In the genomic region with DNA sequence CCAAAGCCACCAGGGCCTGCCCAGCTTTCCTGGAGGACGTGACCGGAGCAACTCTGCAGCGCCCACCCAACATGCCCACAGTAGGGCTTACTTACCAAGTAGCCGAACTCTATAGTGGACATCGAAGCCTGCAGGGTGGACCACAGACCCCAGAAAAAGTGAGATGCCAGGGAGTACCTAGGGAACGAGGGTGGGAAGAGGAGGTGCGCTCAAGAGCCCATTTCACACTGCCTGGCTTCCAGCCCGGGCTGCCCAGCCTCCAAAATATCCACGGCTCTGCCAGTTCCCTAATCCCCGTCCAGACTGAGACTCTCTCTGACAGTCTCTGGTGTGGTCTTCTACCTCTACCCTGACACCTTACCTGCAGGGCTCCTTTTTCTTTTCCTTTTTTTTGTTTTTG, we compare ENCODE assay signal across 30 mouse cellular contexts. TPM values are rescaled to one million over a fixed set of nuclear protein-coding genes. Genes with fewer than 3 reads are reported as not detected.
DNase-seq lines count a peak whose midpoint lies in the region; ATAC-seq and TF ChIP-seq lines count a peak whose summit lies in the region.
"Had no signal": no experiment of that assay in that cellular context is flagged by ENCODE, and none has a peak within 500 bp of the region (broad histone marks: within the 10 kb centered on the region; RNA-seq: fewer than 3 reads in every experiment).

No protein-coding gene starts in this region.

- TF ChIP-seq CTCF in E14TG2a.4 (conservative IDR thresholded peaks at IDR 0.05; ENCODE audit: low read length): no peak
- no peak for TF ChIP-seq CTCF in heart, adult 2 months (IDR thresholded peaks at IDR 0.05)

- no peak for ATAC-seq in heart, embryonic 16.5 days (replicated peaks; ENCODE audit: extremely low read depth, insufficient read depth, low FRiP score)
- ATAC-seq: forebrain, embryonic 15.5 days had no signal

- intact Hi-C loops in heart, adult 2 months (cut with DNase I): no loop called here

- peak overlapping the region; percentile 17; the same call in 1 of the 2 replicates for H3K4me3 ChIP-seq in E14TG2a.4 (replicated peaks; ENCODE audit: low read length)
- H3K4me3 ChIP-seq in heart, adult 2 months: no peak overlapping the region; the same call in 1 of the 2 replicates
- no peak overlapping the region for H3K4me3 ChIP-seq in heart, embryonic 16.5 days (ENCODE audit: low read length)
- H3K4me3 ChIP-seq in forebrain, embryonic 10.5 days: no peak overlapping the region
- H3K4me3 ChIP-seq: embryonic facial prominence, embryonic 12.5 days; erythroblast, embryonic 14.5 days; forebrain, embryonic 15.5 days; layer of hippocampus, adult 2 months; lung, embryonic 15.5 days; midbrain, embryonic 10.5 days had no signal

- TF ChIP-seq POLR2A in heart, adult 2 months (IDR thresholded peaks at IDR 0.05; ENCODE audit: insufficient read depth, low read depth, low read length): no peak

- peaks cover 18% of the 10 kb centered on the region; the same call in 1 of the 2 replicates for H3K27me3 ChIP-seq in E14TG2a.4 (ENCODE audit: insufficient read depth, low read length)
- H3K27me3 ChIP-seq in heart, adult 2 months (ENCODE audit: control insufficient read depth, insufficient read depth, low read length): no peaks in the 10 kb centered on the region
- H3K27me3 ChIP-seq in heart, embryonic 16.5 days (ENCODE audit: control insufficient read depth, insufficient read depth, low read length): no peaks in the 10 kb centered on the region
- H3K27me3 ChIP-seq in forebrain, embryonic 10.5 days (ENCODE audit: poor library complexity, severe bottlenecking): 0 out of 2 replicates have a peak, but pooled peaks cover 5% of the 10 kb centered on the region
- H3K27me3 ChIP-seq: forebrain, embryonic 15.5 days; lung, embryonic 15.5 days had no signal

- no peak for TF ChIP-seq EP300 in heart, adult 2 months (IDR thresholded peaks at IDR 0.05; ENCODE audit: insufficient read depth, low read depth, low read length)

- no peaks in the 10 kb centered on the region for H3K9me3 ChIP-seq in E14TG2a.4 (ENCODE audit: low read length)
- no peaks in the 10 kb centered on the region for H3K9me3 ChIP-seq in heart, embryonic 16.5 days (replicated peaks; ENCODE audit: control insufficient read depth, low read length)
- H3K9me3 ChIP-seq in forebrain, embryonic 10.5 days: no peaks in the 10 kb centered on the region
- H3K9me3 ChIP-seq: embryonic facial prominence, embryonic 12.5 days; forebrain, embryonic 15.5 days; lung, embryonic 15.5 days; midbrain, embryonic 10.5 days had no signal

- no peak overlapping the region for H3K9ac ChIP-seq in heart, adult 2 months (ENCODE audit: low read depth, low read length)
- H3K9ac ChIP-seq in heart, embryonic 16.5 days (ENCODE audit: low read length): peak overlapping the region; percentile 64
- H3K9ac ChIP-seq: embryonic facial prominence, embryonic 12.5 days; forebrain, embryonic 15.5 days; liver, embryonic 14.5 days; lung, embryonic 15.5 days had no signal

- WGBS in heart, adult 2 months: 69% methylated on average over 10 of the region's 10 CpGs
- 74% methylated on average over 10 of the region's 10 CpGs for WGBS in heart, embryonic 16.5 days
- 89% methylated on average over 10 of the region's 10 CpGs for WGBS in forebrain, embryonic 10.5 days

- DNase-seq in cerebellum, adult 9-11 months: peak; percentile 34
- no peak for DNase-seq in cerebellum, postnatal 10 days
- DNase-seq in heart, adult 2 months: peak; percentile 60 to 62
- no peak for DNase-seq in layer of hippocampus, adult 18-20 months (ENCODE audit: low spot score in 2 of 2)
- no peak for DNase-seq in layer of hippocampus, adult 11-12 months (ENCODE audit: low spot score)
- DNase-seq in forebrain, embryonic 10.5 days (ENCODE audit: extremely low spot score, low spot score): no peak
- DNase-seq: adrenal gland, adult 2 months; B cell, adult 2 months; cerebellum, adult 8-10 months; gastrocnemius, postnatal 14 days; kidney, adult 18-20 months; layer of hippocampus, postnatal 36 days; retina, postnatal 1 day; right cerebral cortex, postnatal 4 days; thymus, postnatal 14 days had no signal

- peaks cover 52% of the 10 kb centered on the region for H3K4me1 ChIP-seq in E14TG2a.4 (replicated peaks; ENCODE audit: low read depth, low read length)
- H3K4me1 ChIP-seq in heart, adult 2 months (ENCODE audit: control insufficient read depth, insufficient read depth, low read length): no peaks in the 10 kb centered on the region; the same call in 1 of the 2 replicates
- H3K4me1 ChIP-seq in heart, embryonic 16.5 days (ENCODE audit: control insufficient read depth, insufficient read depth, low read length): peaks cover 39% of the 10 kb centered on the region
- H3K4me1 ChIP-seq in forebrain, embryonic 10.5 days: peaks cover 43% of the 10 kb centered on the region

- peaks cover 22% of the 10 kb centered on the region for H3K36me3 ChIP-seq in E14TG2a.4 (ENCODE audit: insufficient read depth, low read length)
- peaks cover 8% of the 10 kb centered on the region for H3K36me3 ChIP-seq in heart, adult 2 months (ENCODE audit: control insufficient read depth, insufficient read depth, low read length)
- peaks cover 29% of the 10 kb centered on the region for H3K36me3 ChIP-seq in heart, embryonic 16.5 days (ENCODE audit: control insufficient read depth, insufficient read depth)
- H3K36me3 ChIP-seq in forebrain, embryonic 10.5 days (replicated peaks): peaks cover 42% of the 10 kb centered on the region

- H3K4me2 ChIP-seq in heart, embryonic 16.5 days (ENCODE audit: low read depth, low read length): no peak overlapping the region
- H3K4me2 ChIP-seq: embryonic facial prominence, embryonic 12.5 days; forebrain, embryonic 15.5 days; lung, embryonic 15.5 days had no signal

- no peaks in the 10 kb centered on the region for H3K79me2 ChIP-seq in heart, adult 2 months (replicated peaks; ENCODE audit: control insufficient read depth, insufficient read depth, low read length)

- H3K27ac ChIP-seq in heart, adult 2 months: peak overlapping the region; percentile 99
- peak overlapping the region; percentile 99 for H3K27ac ChIP-seq in heart, embryonic 16.5 days (ENCODE audit: low read length)
- H3K27ac ChIP-seq in forebrain, embryonic 10.5 days: no peak overlapping the region
- H3K27ac ChIP-seq: embryonic facial prominence, embryonic 12.5 days; forebrain, embryonic 15.5 days; kidney, postnatal 0 days; layer of hippocampus, adult 2 months; liver, embryonic 14.5 days; lung, embryonic 15.5 days; macrophage; midbrain, embryonic 10.5 days had no signal

RNA-seq across cellular contexts. Expression of a gene that starts 1.1 kb away (rescaled TPM):
- total RNA-seq in heart, adult 2 months (2021): 100 to 1,000 TPM; 565 to 584 TPM
- 786 and 953 TPM in 2 replicates for polyA plus RNA-seq in heart, adult 2 months (2012; rRNA removed)
- 241 and 243 TPM in 2 replicates for polyA plus RNA-seq in heart, embryonic 16.5 days (2015; fragmentation: Nextera tagmentation; extraction: Ambion mirVana)
- total RNA-seq in layer of hippocampus, adult 18-20 months (2021): 1 to 10 TPM; 1.2 to 2.2 TPM
- polyA plus RNA-seq in forebrain, embryonic 10.5 days (2016; fragmentation: Nextera tagmentation; extraction: Ambion mirVana): 0.67 and 0.80 TPM in 2 replicates
- polyA plus RNA-seq: erythroblast, embryonic 14.5 days had no signal

RNA-seq across cellular contexts. Expression of a gene that starts 2.7 kb away (rescaled TPM):
- total RNA-seq in heart, adult 2 months (2021): 1 to 10 TPM; 1.2 TPM
- 1.0 and 1.1 TPM in 2 replicates for polyA plus RNA-seq in heart, adult 2 months (2012; rRNA removed)
- 3.8 and 4.1 TPM in 2 replicates for polyA plus RNA-seq in heart, embryonic 16.5 days (2015; fragmentation: Nextera tagmentation; extraction: Ambion mirVana)
- total RNA-seq in layer of hippocampus, adult 18-20 months (2021): 1 to 10 TPM; 2.2 to 3.4 TPM
- polyA plus RNA-seq in forebrain, embryonic 10.5 days (2016; fragmentation: Nextera tagmentation; extraction: Ambion mirVana): 3.9 and 4.3 TPM in 2 replicates

RNA-seq across cellular contexts. Expression of a gene that starts 2.8 kb away (rescaled TPM):
- total RNA-seq in heart, adult 2 months (2021): 1 to 10 TPM; 5.5 to 9.5 TPM
- polyA plus RNA-seq in heart, adult 2 months (2012; rRNA removed): 2.1 and 2.5 TPM in 2 replicates
- polyA plus RNA-seq in heart, embryonic 16.5 days (2015; fragmentation: Nextera tagmentation; extraction: Ambion mirVana): 0.19 and 0.35 TPM in 2 replicates
- under 1 TPM in 1 of 2 experiments, not detected in 1; 0.42 TPM for total RNA-seq in layer of hippocampus, adult 18-20 months (2021)
- polyA plus RNA-seq in forebrain, embryonic 10.5 days (2016; fragmentation: Nextera tagmentation; extraction: Ambion mirVana): not detected in 2 replicates
- total RNA-seq: left cerebral cortex, postnatal 14 days had no signal
- polyA plus RNA-seq: embryonic facial prominence, embryonic 12.5 days; forebrain, embryonic 15.5 days; hindbrain, embryonic 11.5 days; kidney, postnatal 0 days; lung, embryonic 15.5 days; macrophage; midbrain, embryonic 10.5 days; stomach, embryonic 16.5 days had no signal

RNA-seq across cellular contexts. Expression of a gene that starts 3.0 kb away (rescaled TPM):
- 10 to 100 TPM; 46.8 to 48.2 TPM for total RNA-seq in heart, adult 2 months (2021)
- polyA plus RNA-seq in heart, adult 2 months (2012; rRNA removed): 81.3 and 91.7 TPM in 2 replicates
- 80.5 and 84.9 TPM in 2 replicates for polyA plus RNA-seq in heart, embryonic 16.5 days (2015; fragmentation: Nextera tagmentation; extraction: Ambion mirVana)
- 10 to 100 TPM; 40.5 to 41.1 TPM for total RNA-seq in layer of hippocampus, adult 18-20 months (2021)
- 44.0 and 45.1 TPM in 2 replicates for polyA plus RNA-seq in forebrain, embryonic 10.5 days (2016; fragmentation: Nextera tagmentation; extraction: Ambion mirVana)

RNA-seq across cellular contexts. Expression of a gene that starts 16.4 kb away (rescaled TPM):
- not detected for total RNA-seq in heart, adult 2 months (2021)
- polyA plus RNA-seq in heart, adult 2 months (2012; rRNA removed): not detected in 2 replicates
- polyA plus RNA-seq in heart, embryonic 16.5 days (2015; fragmentation: Nextera tagmentation; extraction: Ambion mirVana): not detected in 2 replicates
- total RNA-seq in layer of hippocampus, adult 18-20 months (2021): not detected
- not detected in 2 replicates for polyA plus RNA-seq in forebrain, embryonic 10.5 days (2016; fragmentation: Nextera tagmentation; extraction: Ambion mirVana)
- total RNA-seq: adrenal gland, adult 2 months; gastrocnemius, postnatal 14 days; layer of hippocampus, adult 2 months; layer of hippocampus, postnatal 36 days; left cerebral cortex, postnatal 14 days had no signal
- polyA plus RNA-seq: adrenal gland, adult 2 months; embryonic facial prominence, embryonic 12.5 days; erythroblast, embryonic 14.5 days; forebrain, embryonic 15.5 days; hindbrain, embryonic 11.5 days; kidney, postnatal 0 days; limb, embryonic 14.5 days; liver, embryonic 14.5 days; lung, embryonic 15.5 days; macrophage; midbrain, embryonic 10.5 days; stomach, embryonic 16.5 days had no signal

Comparison
In these comparisons a context has a peak if more than half of its experiments do, and no peak if none do; other contexts are left out.
1. DNase-seq: peak in cerebellum, adult 9-11 months (single experiment) and heart, adult 2 months (2 of 2); none in cerebellum, postnatal 10 days (0 of 2), layer of hippocampus, adult 18-20 months (0 of 2), layer of hippocampus, adult 11-12 months (single experiment) and forebrain, embryonic 10.5 days (single experiment).
2. RNA of a gene that starts 1.1 kb away (polyA plus RNA-seq): 786 to 953 TPM in heart, adult 2 months and 241 to 243 TPM in heart, embryonic 16.5 days; 0.67 to 0.80 TPM in forebrain, embryonic 10.5 days; every median in the first group is over 100 times any median in the second.